Mouse (Mus musculus) bone marrow macrophage, adult 2 months (primary cell): ENCODE data around the gene Stk32c.

Experiments used
- CTCF ChIP-seq: IDR thresholded peaks from 2 replicates; pipeline ENCODE4 v1.5.1; 2012; ENCODE audit warnings: low read depth, mild to moderate bottlenecking, low read length, moderate library complexity
- POLR2A ChIP-seq: IDR thresholded peaks from 2 replicates; pipeline ENCODE4 v1.6.1; 2012; ENCODE audit warnings: mild to moderate bottlenecking, low read depth, low read length, borderline replicate concordance

DNA sequence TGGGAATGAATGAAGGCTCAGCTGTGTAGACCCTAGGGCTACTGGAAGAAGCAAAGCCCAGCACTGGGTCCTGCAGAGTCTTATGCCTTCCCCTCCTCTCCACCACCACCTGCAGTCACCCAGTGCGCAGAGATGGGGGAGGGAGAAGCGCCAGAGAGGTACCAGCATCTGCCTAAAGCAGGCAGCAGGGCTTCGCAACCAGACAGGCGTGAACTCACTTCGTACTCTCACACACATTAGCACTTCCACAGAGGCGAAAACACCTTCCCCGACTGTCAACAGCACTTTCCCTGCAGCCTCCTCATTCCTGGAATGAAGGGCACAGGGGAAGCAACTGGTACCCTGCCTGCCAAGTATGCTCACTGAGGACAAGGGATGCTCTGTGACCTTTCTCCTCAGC is 63.7 kb downstream of the Stk32c start:
- TF ChIP-seq CTCF (no peak), POLR2A (no peak)
